Mouse (Mus musculus): ENCODE results near the gene Set.

The Set gene

DNA sequence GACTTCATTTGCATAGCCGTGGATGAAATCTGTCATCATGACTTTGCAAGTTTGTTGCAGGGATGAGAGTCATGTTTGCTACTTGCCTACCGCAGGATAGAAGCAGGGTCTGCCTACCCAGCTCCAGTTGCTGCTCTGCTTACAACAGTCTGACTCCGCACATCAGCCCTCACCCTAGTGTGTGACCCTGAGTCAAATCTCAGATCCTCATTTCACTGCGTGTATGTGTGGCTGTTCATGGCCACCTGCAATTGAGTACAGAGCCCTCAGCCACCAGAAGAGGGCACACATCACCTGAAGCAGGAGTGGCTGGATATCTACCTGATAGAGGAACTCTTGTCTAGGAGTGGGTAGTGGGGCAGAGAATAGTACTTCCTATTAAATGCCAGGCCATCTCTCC, 30.1 kb downstream of the Set start:
- no peak for DNase-seq (ENCODE audit: low read depth)

DNA sequence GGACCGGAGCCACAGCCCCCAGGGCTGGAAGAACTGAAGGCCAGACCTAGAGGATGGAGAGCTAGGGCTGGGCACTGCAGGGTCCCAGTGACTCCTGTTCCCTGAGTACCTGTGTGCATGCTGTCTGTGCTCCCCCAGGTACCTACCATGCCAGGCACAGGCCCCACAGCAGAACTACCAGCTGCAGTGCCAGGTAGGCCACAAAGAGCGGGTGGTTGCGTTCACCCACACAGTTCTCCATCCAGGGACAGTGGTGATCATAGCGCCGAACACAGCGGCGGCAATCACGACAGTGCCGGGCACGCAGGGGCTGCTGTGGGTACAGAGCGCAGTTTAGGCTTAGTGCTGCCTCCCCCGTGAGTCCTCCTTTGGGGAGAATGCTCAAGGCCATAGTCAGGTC, 34.3 kb downstream of the Set start:
- DNase-seq (ENCODE audit: low read depth): no peak

DNA sequence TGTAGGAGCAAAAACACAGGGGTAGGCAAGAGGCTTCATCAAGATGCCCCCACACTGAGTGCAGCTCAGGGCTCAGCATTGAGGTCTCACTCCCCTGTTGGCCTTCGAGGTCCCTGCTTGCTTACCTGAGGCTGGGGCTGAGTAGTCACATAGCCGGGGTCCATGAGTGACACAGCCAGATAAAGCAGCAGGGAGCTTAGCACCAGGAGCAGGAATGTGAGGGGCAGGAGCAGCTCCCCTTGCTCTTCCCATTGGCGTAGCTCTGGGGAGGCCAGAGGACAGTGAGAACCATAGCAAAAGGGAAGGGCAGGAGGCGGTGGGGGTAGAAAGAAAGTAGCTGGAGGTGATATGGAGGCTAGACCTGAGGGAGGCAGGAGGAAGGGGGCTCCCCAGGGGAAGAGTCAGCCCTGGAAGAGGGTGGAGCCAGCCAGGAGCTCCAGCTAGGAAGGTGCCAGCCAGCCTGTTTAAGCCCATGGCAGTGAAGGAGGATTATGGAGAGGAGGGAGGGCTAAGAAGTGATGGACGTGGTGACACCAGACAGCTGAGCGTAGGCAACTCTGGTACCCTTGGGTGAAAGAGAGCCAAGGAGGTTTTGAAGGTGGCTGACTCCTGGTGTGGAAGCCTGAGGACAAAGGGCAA, 35.2 kb downstream of the Set start:
- no peak for DNase-seq (ENCODE audit: low read depth)

DNA sequence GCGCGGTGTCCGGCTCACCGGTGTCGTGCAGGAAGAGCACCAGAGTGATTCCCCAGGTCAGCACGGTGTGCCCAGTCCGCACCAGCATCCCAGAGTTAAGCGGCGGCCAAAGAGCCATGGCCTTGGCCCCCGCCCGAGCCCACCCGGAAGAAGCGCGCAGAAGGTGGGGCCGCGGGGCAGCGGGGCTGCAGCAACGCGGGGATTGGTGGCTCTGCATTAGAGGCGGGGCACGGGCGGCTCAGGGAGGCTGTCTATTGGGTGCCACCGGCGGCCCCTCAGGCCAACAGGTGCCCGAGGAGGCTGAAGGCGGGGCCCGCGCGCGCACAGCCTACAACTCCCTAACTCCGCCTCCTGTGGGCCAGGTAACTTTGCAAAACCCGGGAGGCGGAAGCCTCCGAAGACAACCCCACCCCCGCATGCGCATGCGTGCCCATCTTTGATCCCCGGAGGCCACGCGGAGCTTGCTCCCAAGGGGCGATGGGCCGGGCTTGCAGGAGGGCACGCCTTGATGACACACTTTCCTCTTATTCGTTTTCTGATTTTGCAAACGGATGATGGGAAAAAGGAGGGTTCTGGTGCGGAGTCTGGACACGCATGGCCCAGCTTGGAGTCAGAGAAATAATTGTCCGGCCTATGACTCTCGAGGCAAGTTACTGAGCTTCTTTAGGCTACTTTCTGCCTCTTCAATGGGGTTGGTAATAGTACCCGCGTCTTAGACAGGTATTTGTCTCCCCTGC, 36.5 kb downstream of the Set start, which contains the start of gene Zdhhc12:
Zdhhc12 (minus strand) TSS at position 178 of the 737 bp plus-strand sequence.
- peak; percentile 96 for DNase-seq (ENCODE audit: low read depth)

DNA sequence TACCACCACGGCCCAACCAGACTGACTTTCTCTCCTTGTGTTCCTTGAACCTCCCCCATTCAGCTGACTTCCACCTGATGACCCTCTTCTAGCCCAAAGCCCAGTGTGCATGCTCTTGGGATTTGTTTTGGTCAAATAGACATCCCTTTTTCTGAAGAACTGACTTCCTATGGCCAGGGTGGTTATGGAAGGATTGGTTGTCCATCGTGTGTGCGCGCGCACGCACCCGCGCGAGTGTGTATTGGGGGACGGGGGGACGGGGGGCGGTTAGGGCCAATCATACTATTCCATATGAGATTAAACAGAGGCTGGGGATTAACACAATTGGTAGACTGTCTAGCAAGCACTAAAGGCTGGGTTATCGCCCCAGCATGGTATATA, 37.0 kb downstream of the Set start:
- peak; percentile 51 for DNase-seq (ENCODE audit: low read depth)

DNA sequence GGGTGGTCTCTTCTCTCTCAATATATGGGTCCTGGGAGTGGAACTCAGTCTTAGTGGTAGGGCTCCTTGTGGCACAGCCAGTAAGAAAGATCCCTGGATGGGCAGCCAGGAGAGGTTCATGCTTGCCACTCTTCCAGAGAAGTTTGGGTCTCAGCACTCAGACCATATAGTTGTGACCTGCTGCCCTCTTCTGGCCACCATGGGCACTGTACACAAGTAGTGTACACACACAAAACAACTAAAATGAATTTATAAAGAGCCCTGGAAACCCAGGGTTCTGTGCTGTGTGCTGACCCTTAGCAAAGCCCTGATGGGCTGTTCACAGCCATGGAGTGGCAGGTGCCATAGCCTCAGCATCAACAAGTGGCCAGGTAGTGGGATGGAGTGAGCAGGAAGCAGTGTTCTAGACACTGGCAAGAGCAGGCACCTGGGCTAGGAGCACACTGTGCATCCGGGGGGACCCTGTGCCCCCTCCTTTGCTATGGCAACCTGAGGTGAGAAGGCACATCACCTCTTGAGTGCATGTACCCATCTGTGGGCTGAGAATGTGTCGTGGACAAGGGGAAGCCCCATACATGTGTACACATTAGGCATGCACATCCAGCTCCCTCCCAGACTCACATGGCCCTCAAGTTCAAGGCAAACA, 38.8 kb downstream of the Set start:
- peak; percentile 75 for DNase-seq (ENCODE audit: low read depth)

DNA sequence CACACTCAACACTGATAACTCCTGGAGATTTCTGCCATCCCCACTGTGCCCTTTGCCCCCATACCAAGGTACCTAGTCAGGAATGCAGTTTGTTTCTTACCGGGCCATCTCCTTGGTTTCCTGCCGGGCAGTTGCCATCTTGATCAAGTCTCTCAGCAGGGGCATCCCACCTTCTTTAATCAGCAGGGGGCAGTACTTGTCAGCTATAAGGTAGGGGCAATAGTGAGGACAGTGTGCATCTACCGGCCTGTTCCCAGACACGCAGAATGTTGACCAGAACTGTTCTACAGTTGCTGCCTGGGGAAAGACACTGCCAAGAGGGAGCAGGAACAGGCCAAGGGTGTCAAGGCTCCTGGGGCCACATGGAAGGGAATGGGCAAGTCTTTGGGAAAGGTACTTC, 43.0 kb downstream of the Set start:
- DNase-seq (ENCODE audit: low read depth): peak; percentile 42

DNA sequence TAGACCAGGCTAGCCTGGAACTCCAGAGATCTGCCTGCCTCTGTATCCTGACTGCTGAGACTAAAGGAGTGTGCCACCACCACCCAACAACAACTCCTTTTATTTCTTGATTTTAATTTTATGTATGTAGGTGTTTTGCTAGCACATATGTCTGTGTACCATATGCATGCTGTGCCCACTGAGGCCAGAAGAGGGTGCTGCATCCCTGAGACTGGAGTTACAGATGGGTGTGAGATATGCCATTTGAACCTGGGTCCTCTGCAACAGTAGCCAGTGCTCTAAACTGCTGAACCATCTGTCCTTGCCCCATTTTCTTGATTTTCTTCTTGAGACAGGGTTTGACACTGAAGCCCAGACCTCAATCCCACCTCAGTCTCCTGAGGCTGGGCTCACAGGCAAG, 49.2 kb downstream of the Set start:
- peak; percentile 79 for DNase-seq (ENCODE audit: low read depth)

DNA sequence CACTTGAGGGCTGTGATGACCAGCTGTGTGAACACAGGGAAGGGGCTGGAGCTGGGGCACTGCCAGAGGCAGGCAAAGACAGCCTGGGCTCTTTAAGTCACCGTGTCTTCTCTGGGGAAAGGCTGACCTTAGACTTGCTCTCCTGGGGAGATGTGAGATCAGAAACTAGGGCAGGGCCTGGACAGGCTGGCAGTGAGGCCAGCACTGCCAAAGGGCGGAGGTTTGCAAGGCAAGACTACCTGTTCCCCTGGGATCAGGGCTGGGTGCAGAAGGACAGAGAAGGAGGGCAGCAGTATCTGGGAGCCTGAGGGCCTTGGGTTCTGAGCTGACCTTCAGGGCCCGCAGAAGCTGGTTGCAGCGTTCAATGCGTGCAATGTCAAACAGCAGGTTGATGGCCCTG, 50.5 kb downstream of the Set start:
- DNase-seq (ENCODE audit: low read depth): no peak

DNA sequence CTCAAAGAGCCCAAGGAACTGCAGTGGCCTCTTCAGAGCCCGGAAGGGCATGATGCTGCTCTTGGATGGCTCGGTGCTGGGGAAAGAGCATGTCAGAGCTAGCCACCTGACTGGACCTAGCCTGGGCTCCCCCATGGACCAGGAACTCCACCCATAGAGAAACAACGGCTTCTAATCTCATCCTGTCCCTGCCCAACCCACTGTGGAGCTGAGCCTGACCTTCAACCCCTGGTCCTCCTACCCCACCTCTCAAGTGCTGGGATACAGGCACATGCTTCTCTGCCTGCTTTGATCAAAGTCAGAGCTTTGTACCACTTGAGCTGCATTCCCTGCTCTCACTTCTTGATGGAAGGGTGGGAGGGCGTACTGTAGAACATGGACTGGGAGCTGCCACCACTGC, 51.1 kb downstream of the Set start:
- DNase-seq (ENCODE audit: low read depth): no peak

DNA sequence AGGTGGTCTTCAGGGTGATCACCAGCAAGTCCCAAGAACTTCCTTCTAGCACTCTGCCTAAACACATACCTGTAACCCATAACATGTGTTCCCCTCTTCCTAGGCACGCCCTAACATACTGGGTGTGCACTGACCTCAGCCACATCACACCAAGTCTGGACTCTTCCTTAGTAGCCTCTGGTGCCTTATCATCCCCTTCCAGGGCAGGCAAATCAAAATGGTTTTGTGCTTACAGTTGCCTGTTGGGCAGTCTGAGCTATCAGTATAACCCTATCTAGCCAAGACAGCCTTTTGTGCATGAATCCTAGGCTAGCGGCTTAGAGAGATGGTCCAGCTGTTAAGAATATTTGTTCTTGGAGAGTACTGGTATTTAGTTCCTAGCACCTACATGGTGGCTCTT, 54.3 kb downstream of the Set start:
- no peak for DNase-seq (ENCODE audit: low read depth)

DNA sequence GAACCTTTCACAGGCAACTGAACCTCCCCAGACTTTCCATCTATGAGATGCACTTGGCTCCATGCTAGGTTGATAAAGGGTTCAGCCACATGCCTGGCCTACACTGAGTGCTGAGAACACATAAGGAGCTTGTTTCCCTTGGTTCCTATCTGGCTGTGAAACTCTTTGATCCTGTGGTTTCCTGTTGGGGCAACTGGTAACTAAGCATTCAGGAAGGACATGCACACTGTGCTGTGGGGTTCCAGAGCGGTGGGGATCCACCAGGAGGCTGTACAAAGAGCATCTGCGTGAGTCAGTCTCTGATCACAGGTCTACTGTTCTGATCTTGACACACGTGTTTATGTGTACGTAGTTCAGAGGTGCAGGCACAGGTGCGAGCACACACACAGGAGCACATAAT, 55.4 kb downstream of the Set start:
- no peak for DNase-seq (ENCODE audit: low read depth)

DNA sequence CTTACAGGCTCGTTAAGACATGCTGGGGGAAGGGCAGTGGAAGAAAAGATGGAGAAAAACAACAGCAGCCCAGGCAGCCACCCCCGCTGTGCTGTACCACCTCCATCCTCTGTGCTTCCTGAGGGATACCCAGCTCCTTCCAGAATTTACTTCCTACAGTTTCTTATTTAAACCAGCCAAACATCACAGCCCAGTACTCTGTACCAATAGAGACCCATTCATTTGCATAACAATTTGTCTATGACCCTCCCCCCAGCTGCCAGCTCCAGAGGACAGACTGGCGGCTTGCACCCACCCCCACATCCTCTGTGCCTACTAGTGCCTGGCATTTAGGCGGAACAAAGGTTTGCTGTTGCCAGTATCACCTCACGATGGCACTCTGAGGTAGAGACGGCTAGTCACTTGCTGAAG, 62.5 kb downstream of the Set start:
- DNase-seq (ENCODE audit: low read depth): no peak

DNA sequence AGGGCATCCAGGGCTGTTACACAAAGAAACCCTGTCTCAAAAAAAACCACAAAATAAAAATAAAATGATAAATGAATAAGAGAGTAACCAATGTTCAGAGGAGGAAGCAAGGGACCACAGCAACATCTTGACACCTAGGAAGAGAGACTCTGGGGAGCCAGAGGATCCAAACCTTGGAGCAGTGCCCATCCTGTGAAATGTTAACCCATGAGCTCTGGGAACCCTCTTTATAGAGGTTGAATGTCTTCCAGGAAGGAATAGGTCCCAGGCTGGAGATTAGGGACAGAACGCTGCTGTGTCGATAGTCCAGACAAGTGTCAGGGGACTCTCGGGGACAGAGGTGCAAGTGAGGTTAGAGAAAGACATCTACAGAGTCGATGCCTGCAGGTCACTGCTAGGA, 63.1 kb downstream of the Set start:
- DNase-seq (ENCODE audit: low read depth): no peak
